Mouse (Mus musculus) spleen, adult 18-20 months (tissue): ENCODE results near the gene Rngtt.
A peak's percentile ranks its signal among the peaks of the same experiment; 100 is the strongest.
"Not testable (repeated sequence)": the region's sequence is repeated elsewhere in the genome, so short reads cannot be mapped to it uniquely, and the experiment has no call there.

Experiments
- DNase-seq, 2 experiments: peaks; one replicate each; pipeline ENCODE4 v3.0.0; 2022; ENCODE audit warnings: mixed read lengths in 2 of 2

Rngtt gene

DNA sequence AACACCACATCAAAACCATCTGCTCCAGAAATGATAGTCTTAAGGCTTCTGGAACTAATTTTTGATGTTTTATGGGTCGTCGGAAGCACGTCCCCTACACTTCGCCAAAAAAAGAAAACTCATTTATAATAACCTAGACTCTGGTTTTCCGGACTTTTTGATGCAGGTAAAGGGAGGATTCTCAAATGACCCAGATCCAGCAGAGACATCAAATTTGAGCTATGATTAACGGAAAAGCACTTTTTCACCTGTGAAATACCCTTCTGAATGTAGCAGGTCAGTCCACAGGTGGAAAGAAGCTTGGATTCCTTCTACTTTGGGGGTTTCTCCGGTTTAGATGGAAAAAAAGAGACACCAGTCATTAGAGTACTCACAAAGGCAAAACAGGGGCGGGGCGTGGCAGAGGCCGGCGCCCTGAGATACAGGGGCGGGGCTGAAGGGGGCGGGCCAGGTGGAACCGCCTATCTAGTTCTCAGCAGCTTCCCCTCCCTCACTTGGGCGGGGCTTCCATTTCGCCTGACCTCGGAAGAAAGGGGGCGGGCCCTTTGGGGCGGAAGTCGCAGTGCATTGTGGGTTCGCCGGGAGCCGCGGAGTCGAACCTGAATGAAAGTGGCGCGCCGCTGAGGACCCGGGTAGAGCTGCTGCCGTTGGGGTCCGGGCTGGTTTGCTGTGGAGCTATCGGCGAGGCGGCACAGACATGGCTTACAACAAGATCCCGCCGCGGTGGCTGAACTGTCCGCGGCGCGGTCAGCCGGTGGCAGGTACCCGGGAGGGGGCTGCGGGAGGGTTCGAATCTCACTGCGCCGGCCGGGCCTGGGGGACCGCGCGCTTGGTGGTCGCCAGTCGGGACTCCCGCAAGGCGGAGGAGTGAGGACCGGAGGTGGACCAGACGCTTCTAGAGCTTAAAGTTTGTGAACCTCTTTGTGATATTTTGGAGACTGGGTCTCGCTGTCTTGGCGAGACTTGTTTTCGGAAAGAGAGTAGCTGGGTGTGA is at the start of gene Rngtt:
Gene Rngtt (plus strand): TSS at position 548 of the 994 bp plus-strand sequence.
- peak; percentile 96 to 99 for DNase-seq

DNA sequence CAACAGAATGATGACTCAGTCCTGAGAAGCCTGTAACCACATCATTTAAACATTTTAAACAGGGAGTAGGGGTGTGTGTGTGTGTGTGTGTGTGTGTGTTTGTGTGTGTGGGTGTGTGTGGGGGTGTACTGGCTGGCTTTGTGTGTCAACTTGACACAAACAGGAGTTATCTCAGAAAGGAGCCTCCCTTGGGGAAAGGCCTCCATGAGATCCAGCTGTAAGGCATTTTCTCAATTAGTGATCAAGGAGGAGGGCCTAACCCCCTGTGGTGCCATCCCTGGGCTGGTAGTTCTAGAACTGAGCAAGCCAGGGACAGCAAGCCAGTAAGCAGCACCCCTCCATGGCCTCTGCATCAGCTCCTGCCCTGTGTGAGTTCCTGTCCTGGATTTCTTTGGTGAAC is 49.8 kb upstream of the Rngtt start:
- no peak for DNase-seq

DNA sequence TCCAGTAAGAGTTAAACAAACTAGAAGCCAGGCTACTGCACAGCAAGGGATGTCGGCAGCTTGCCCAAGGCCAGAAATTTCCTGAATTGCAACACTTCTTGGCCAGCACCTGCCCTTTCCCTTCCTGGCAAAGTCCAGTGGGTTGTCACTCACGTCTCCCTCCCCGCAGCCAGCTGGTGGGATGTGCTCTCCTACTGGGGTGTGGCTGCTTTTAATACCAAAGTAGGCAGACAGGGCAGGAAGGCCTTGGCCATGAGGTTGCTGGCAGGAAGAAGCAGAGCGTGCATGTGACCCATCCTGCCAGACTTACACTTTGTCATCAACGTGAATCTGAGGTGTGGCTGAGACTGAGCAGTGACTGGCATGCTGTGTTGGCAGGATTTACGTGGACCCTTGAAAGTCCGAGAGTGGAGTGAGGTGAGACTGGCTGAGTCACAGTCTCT is 48.8 kb upstream of the Rngtt start:
- peak; percentile 20 to 26 for DNase-seq

DNA sequence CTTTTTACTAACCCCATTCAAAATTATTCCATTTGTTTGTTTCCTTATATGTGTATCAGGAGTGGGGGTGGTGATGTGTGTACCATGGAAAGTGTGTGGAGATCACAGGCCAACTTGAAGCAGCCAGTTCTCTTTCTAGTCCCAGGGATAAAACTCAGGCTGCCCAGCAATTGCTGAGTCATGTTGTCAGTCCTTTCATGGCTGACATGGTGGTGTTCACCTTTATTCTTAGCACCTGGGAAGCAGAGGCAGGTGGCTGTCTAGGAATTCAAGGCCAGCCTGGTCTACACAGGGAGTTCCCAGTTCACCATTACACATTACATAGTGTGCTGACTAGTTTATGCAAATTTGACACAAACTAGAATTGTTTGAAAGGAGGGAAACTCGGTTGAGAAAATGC is 47.2 kb upstream of the Rngtt start:
- DNase-seq = no peak

DNA sequence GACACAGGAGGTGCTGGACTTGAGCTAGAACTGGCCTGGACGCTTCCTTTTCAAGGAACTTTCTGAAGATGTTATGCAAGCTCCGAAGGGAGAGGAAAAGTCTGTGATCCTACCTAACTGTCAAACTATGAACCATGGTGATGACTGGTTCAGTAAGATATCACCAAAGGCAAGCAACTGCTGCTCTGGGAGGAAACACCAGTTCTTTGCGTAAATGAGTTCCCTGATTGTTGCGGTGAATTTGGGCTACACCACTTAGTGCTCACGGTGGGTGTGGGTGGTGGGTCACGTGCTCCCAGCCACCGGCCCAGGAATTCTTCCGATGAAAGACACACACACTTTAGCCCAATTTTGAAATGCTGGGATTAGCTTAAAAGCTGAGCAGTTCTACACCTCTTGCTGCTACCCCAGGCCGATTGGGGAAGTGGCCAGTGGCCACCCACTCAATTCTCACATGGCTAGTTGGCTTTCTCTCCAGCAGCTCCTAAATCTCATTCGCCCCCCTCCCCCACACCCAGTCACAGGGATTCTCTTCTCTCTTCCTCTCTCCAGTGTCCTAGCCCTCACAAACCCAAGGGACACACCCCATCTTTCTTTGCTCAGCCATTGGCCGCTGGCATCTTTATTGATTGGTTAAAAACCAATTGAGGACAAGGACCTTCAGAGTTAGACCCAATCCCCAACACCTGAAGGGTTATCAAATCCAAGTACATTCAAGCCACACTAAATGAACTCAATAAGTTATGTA is 45.0 kb upstream of the Rngtt start:
- no peak for DNase-seq

DNA sequence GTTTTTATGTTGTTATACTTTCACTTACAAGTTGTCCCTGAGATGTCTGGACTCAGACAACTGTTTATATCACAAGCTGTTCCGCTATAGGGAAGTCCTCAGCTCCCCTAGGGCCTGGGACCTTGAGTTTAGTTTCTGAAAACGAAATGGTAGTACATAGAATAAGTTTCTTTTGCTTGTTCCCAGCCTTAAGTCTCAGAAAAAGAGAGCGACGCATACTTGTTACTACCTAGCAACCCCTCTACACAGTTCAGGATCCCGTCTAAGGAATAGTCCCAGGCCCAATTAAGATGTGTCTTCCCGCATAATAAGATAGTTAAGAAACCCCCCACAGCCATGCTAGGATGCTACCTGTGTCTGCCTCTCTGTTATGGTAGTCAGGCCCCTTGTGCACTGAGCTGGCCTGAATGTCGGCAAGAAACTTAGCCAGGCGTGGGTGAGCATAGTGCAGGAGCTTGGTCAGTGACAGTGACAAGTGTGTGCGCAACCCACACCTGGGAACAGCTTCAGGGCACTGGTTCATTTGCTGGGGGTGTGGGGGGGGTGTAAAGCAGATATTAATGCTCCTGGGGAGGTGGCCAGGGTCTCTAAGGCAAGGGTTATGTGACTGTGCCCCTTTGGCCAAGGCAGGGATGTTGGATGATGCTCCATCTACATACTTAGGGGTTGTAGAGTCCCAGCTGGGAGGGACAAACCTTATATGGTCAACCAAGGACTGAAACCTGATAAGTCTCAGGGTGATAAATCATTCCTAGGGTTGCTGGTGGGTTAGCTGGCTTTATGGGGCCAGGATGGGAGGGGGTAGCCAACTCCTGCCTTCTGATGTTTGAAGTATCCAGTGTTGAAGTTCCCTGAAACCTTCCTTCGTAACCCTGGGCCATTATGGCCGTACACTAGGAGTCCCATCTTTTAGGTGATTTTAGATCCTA is 39.5 kb upstream of the Rngtt start:
- no peak for DNase-seq

DNA sequence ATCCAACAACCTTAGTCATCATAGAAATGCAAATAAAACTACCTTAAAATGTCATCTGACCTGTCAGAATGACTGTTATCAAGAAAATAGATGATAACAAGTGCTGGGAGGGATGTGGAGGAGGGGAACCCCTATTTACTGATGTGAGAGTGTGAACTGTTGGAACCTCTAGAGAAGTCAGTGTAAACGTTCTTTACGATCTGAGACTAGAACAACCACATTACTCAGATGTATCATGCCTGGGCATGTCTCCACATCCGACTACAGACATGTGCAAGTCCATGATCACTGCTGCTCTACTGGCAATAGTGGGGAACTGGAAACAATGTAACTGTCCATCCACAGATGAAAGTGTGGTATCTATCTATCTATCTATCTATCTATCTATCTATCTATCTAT is 36.7 kb upstream of the Rngtt start:
- DNase-seq = no peak

DNA sequence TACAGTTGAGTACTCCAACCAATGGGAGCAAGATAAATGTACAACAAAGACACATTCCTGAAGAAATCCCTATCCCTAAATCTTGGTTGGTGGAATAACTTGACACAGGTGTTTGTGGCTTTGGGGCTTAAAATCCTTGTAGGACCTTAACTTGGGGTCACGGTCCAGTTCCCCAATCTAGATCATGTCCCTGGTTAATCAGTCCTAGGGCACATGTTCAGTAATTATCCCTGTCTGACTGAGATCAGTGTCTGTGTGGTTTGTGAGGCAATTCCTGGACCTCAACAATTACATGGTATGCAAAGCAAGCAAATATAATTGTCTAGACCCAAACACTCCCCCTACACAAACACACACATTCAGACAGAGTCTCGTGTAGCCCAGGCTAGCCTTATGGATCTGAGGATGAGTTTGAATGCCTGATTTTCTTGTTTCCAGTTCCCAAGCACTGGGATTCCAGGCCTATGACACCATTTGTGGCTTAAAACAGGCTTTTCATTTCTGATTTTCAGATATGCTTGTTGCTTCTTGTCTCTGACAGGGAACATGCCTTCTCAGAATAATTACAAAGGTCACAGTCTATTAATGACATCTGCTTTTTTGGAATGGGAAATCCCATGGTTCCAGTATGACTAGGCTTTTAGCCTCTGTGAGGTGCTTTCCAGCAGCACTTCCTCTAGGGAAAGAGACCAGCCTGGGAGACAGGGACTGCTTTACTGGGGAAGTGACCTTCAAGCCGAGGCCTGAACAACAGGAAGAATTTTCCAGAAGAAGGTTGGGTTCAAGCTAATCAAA is 28.0 kb upstream of the Rngtt start:
- no peak for DNase-seq

DNA sequence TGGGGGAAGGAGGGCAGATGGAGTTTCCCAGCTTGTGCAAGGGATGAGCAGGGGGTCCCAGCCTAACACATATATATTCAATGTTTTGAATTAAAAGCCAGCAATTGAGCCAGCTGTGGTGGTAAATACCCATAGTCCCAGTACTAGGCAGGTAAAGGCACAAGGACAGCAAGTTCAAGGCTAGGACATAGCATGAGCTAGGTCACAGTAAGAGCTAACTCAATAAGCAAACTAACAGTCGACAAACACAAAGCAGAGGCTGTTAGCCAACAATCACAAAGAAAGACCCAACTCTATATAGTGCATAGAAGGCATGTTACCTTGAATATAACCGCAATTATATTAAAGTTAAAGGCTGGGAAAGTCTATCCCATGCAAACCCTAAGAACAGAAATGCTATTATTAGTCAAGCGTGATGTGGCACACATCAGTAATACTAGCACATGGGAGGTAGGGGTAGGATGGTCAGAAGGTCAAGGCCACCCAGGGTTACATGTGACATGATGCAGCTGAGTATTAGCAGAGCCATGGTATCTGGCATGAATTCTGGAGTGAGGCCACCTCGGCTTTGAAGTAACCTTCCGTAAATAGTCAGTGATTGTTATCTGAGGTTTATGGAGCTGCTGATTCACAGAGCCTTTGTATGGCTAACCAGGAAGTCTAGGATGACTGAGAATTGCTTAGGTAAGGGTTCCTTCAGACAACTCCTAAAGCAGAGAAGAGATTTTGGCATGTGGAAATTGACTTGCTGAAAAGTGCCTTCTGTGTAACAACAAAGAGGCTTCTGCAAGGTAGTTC is 25.8 kb upstream of the Rngtt start:
- DNase-seq = no peak

DNA sequence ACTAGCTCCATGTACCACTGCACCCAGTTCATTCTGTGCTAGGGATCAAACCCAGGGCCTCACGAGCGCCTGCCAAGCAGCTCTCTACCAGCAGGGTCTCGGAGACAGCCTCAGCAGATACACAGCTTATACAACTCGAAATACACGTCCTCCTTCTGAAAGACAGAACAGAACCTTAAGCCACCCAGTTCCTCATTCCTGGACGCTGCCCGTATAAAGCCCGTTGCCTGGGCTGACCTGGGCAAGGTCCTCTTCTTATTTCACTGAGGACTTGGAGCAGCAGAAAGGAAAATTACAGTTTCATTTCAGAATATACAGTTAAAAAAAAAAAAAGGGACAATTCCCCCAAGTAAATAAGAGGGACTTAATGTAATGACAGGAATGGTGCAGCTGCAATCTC is 24.7 kb upstream of the Rngtt start:
- DNase-seq = no peak

DNA sequence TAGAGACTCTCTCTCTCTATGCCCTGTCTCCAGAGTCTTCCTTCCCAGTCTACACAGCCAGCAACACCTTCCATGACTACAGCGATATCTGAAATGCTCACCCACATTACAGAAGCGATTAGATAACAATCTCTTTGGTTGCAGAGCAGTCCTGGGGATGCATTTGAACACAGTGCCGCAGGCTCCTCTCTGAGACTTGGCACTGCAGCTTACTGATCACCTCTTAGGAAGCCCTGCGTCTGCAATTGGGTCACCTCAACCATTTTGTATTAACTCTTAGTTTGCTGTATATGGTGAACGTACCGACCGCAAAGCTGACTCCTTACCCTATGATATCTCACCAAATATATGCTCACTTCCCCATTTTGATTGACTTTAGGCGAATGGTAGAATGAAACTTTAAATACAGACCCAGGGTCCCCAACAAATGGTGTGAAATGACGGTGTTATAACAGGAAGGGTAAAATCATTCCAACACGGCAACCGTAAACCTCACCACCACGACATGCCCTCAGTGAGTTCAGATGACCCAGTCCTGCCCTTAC is 20.9 kb upstream of the Rngtt start:
- no peak for DNase-seq

DNA sequence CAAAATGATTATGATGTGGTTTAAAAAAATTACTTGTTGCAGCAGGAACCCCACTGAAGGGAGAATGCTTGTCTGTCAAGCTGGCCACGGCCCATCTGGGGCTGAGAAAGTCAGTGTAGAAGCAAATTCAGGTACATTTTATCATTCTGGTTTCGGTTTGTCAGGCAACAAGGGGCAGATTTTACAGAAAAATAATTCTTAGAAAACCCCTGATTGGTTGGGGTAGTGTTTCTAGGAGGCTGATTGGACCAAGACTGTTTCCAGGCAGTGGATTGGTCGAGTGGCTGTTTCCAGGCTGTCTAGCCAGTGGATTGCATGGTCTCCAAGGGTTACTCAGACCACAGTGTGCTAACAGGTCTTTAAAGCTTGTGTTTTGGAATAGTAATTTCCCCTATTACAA is 20.1 kb upstream of the Rngtt start, which contains the start of gene Pnrc1:
Gene Pnrc1 (minus strand): TSS at position 162 of the 400 bp plus-strand sequence.
- DNase-seq = peak in 1 of 2 experiments; percentile 27

DNA sequence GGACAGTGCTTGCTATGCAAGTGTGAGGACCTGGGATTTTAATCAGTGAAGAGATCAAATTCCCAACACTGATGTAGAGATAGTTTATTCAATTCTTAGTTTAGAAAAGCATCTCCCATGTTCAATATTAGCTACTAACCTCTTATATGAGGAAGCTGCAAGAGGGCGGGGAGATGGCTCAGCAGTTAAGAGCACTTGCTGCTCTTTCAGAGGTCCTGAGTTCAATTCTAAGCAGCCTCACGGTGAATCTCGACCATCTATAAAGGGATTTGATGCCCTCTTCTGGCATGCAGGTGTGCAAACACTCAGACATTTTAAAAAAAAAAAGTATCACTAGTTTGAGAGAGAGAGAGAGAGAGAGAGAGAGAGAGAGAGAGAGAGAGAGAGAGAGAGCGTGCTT is 19.2 kb upstream of the Rngtt start:
- DNase-seq = no peak

DNA sequence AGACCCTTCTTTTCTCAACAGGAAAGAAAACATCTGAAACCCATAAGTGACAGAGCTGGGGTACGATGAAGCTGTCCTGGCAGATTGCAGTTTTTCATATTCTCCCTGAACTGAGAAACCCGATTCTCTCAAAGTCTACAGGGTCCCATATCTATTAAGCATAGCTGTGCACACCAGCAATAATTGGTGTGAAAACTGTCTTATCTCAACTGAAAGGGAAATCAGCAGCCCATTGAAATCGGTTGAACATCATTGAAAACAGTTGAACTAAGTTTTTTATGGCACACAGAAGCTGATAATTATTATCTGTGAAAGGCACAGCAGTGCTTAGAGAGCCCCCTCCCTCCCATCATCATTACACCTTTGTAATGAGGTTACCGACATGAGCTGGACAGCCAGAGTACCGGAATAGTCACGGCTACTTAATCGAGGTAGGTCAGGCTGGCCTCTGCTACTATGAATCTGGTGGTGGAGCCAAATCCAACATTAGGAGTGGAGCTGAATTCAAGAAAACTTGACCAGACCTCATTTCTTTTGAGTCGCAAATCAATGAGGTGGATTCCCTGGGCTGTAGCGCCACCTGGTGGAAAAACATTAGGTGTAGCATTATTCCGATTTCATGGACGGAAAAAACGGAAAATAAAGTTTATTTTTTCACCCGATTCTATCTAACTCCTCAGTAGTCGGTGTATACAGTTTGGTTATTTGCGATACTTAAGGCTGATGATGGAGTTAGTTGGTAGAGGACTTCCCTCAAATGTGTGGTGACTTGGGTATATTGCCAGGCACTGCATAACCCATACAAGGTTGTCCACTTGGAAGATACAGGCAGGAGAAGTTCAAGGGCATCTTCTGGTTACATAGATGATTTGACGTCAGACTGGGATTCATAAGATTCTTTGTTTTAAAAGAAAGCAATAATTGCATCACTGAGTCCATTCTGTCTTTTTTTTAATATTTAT is 17.4 kb upstream of the Rngtt start:
- peak; percentile 45 to 68 for DNase-seq

DNA sequence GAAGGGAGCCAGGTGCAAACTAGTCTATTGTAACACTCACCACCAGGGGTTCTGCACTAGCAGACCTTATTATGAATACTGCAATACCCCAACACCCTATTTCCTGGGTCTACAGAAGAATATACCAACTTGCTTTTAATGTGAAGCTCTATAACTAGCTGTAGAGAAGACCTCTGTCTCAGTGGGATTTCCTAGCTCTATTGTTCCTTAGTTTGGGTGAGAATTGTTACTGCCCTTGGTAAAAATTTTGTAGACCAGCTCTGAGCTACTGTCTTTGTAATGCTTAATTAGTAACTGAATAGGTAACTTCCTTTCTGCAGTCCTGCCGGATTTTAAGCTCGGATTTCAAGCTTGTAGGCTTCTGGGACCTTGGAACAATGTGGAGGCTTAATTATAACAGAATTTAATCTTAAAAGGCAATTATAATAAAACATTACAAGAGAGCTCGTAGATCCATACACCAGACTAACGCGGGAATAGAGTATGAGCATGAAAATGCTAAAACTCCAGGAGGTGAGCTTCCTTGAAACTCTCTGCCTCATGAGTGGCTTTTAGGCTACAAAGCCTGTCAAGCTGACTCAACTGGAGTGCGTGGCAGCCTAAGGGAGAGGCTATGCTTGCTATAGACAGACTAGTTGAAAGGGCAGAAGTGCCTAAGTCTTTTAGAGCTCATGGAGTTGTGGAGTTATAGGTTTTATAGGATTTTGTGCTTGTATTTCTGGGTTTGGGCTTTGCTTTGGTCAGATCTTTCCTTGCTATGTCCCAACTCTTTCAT is 9.0 kb upstream of the Rngtt start:
- DNase-seq = not testable (repeated sequence)

DNA sequence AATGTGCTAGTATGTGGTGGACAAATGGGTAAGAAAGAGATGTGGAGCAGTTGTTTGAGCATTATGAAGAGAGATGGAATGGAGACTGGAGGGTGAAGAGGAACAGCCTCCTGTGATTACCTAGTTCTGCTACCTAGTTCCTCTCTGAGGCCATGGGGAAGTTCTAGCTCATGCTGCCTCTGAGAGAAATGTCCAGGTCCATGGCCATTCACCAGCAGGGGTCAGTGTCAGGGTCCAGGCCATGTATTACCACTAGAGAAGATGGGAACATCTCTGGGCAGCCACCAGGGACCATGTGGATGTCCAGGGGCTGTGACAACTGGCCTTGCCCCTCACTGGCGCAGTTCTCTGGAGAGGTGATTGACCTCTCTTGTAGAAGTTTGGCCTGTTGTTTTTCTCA is 7.1 kb upstream of the Rngtt start:
- no peak for DNase-seq

DNA sequence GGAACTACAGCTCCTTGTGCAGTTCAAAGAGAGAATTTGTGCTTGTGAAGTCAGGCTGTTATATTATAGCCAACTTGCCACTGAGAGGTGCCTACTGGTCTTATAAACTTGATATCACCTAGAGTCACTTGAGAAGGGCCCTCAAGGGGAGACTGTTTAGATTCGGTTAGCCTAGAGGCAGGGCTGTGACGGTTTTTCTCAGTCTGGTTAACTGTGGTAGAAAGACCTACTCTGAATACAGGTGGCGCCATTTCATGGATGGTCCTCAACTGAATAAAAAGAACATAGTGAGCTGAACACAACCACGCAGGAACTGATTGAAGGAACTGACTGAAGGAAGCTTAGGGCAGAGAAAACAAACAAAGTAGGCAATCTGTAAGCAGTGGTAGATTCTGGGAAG is 3.0 kb upstream of the Rngtt start:
- DNase-seq = no peak

DNA sequence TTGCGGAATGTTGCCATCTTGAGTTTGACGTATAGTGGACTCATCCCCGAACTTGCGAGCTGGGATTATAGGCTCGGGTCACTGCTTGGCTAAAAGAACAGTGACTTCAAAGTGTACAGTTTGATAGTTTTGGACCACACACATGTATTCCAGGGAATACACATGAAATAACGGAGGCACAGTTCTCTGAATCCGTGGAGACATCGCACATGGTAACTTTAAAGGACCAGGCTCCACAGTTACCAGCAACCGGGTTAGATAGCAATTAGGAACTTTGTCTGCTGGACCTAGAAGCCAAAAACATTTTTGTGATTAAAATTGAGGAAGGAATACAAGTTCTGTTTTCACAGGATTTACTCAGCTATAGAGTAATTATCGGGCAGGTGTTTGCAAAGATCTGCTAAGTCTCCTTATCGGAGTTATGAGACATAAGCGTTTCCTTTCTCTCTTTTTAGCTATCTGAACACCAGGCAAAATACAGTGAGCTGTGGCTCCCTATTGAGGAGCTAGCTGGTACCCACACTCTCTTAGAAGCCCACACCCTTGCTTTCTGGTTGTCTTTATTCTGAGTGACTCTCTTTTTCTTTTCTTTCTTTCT is 828 bp downstream of the Rngtt start:
- no peak for DNase-seq
